12 mouse cellular contexts compared by ENCODE assay signal in the genomic region with DNA sequence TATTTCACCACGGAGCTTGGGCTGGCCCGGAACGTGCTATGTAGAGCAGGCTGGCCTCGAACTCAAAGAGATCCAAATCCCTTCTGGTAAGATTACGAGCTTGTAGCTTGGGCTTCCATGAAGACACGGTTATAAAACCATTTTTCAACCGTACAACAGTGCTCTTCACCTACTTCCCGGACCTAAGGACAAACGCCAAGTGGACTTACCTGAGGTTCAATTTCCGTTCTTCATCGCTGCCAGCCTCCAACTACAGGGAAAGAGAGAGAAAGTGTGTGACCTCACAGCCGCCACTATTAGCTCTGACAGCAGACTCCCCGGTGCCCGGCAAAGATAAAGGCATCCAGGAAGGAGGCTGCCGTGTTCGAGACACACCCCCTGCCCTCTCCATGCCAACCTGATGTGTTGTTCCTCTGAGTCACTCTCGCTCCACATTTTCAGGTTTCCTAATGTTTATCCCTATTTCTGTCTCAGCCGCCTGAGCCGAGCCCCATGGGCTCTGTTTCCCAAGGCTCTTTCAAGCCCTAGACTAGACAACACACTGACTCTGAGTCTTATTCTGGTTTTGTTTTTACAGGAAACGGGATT. TPM values are rescaled to one million over a fixed set of nuclear protein-coding genes. Genes with fewer than 3 reads are reported as not detected.
DNase-seq lines count a peak whose midpoint lies in the region; ATAC-seq and TF ChIP-seq lines count a peak whose summit lies in the region.
"Had no signal": no experiment of that assay in that cellular context is flagged by ENCODE, and none has a peak within 500 bp of the region (broad histone marks: within the 10 kb centered on the region; RNA-seq: fewer than 3 reads in every experiment).

No protein-coding gene starts in this region.

- TF ChIP-seq POLR2A in olfactory bulb, adult 2 months (IDR thresholded peaks at IDR 0.05; ENCODE audit: insufficient read depth, low read depth, low read length) = no peak

- H3K27me3 ChIP-seq in heart, postnatal 0 days (ENCODE audit: control insufficient read depth, insufficient read depth, low read length) = no peaks in the 10 kb centered on the region

- H3K9ac ChIP-seq in heart, postnatal 0 days (replicated peaks; ENCODE audit: low read depth, low read length) = no peak overlapping the region

- peaks cover 11% of the 10 kb centered on the region; the same call in 1 of the 2 replicates for H3K36me3 ChIP-seq in heart, postnatal 0 days (replicated peaks; ENCODE audit: control insufficient read depth, insufficient read depth, low read length)

- no peak for ATAC-seq in heart, postnatal 0 days (ENCODE audit: insufficient read depth, low read depth)
- ATAC-seq: inflammation-experienced regulatory T-cells, adult 6 months had no signal

- H3K4me1 ChIP-seq in heart, postnatal 0 days (ENCODE audit: control insufficient read depth, insufficient read depth) = peaks cover 34% of the 10 kb centered on the region
- H3K4me1 ChIP-seq in olfactory bulb, adult 2 months (ENCODE audit: control insufficient read depth, insufficient read depth, low read length) = peaks cover 46% of the 10 kb centered on the region

- TF ChIP-seq CTCF in heart, postnatal 0 days (IDR thresholded peaks at IDR 0.05; ENCODE audit: low read depth) = no peak
- no peak for TF ChIP-seq CTCF in olfactory bulb, adult 2 months (IDR thresholded peaks at IDR 0.05; ENCODE audit: insufficient read depth, low read depth, low read length)

- no peak overlapping the region for H3K4me3 ChIP-seq in heart, postnatal 0 days (ENCODE audit: low read depth, low read length)
- H3K4me3 ChIP-seq in olfactory bulb, adult 2 months (ENCODE audit: insufficient read depth, low read depth, low read length) = no peak overlapping the region

- peak; percentile 92 for DNase-seq in heart, adult 11 months
- DNase-seq in heart, adult 8-10 months (ENCODE audit: low spot score) = no peak
- DNase-seq in NIH3T3 (ENCODE audit: low read depth) = peak; percentile 75
- DNase-seq in heart, postnatal 0 days (ENCODE audit: low spot score) = peak; percentile 20
- no peak for DNase-seq in ovary, postnatal 14 days (ENCODE audit: low spot score)
- no peak for DNase-seq in layer of hippocampus, postnatal 10 days (ENCODE audit: low spot score in 2 of 2)
- DNase-seq in kidney, postnatal 25 days = no peak
- DNase-seq: gastrocnemius, postnatal 10 days had no signal

- no peak overlapping the region for H3K4me2 ChIP-seq in heart, postnatal 0 days (ENCODE audit: low read depth, low read length)

- no peaks in the 10 kb centered on the region for H3K9me3 ChIP-seq in heart, postnatal 0 days (replicated peaks; ENCODE audit: control insufficient read depth, low read length)

- WGBS in heart, postnatal 0 days = 62% methylated on average over 20 of the region's 20 CpGs
- 63% methylated on average over 20 of the region's 20 CpGs for WGBS in olfactory bulb, adult 2 months

- no peak overlapping the region for H3K27ac ChIP-seq in heart, postnatal 0 days (ENCODE audit: low read depth)
- peak overlapping the region; percentile 12; the same call in 1 of the 2 replicates for H3K27ac ChIP-seq in olfactory bulb, adult 2 months (ENCODE audit: insufficient read depth, low read depth, low read length)

- no peak for TF ChIP-seq EP300 in heart, postnatal 0 days (IDR thresholded peaks at IDR 0.05; ENCODE audit: low read depth)

RNA-seq across cellular contexts. Expression of a gene that starts 4.2 kb away (rescaled TPM):
- total RNA-seq in heart, adult 8-10 months (2022) = 10 to 100 TPM; 12.3 to 16.8 (median 13.4) TPM
- total RNA-seq in heart, postnatal 0 days (2014; rRNA removed; ENCODE audit: low replicate concordance) = 7.1 and 10.0 TPM in 2 replicates
- polyA plus RNA-seq in heart, postnatal 0 days (2015; fragmentation: Nextera tagmentation; extraction: Ambion mirVana) = 5.8 and 6.8 TPM in 2 replicates
- polyA plus RNA-seq in olfactory bulb, adult 2 months (2012; ENCODE audit: insufficient read depth, insufficient read length, low replicate concordance, missing spikeins) = not detected in 2 replicates
- 10 to 100 TPM; 25.7 to 27.1 TPM for total RNA-seq in layer of hippocampus, postnatal 10 days (2021)

RNA-seq across cellular contexts. Expression of a gene that starts 14.0 kb away (rescaled TPM):
- total RNA-seq in heart, adult 8-10 months (2022) = not detected
- not detected in 2 replicates for total RNA-seq in heart, postnatal 0 days (2014; rRNA removed; ENCODE audit: low replicate concordance)
- not detected in 2 replicates for polyA plus RNA-seq in heart, postnatal 0 days (2015; fragmentation: Nextera tagmentation; extraction: Ambion mirVana)
- not detected in 2 replicates for polyA plus RNA-seq in olfactory bulb, adult 2 months (2012; ENCODE audit: insufficient read depth, insufficient read length, low replicate concordance, missing spikeins)
- total RNA-seq in layer of hippocampus, postnatal 10 days (2021) = not detected
- total RNA-seq: gastrocnemius, postnatal 10 days had no signal
- polyA plus RNA-seq: inflammation-experienced regulatory T-cells, adult 6 months; lung, embryonic 16.5 days; neural tube, embryonic 11.5 days had no signal

Comparison
In these comparisons a context has a peak if more than half of its experiments do, and no peak if none do; other contexts are left out.
1. DNase-seq: peak in heart, adult 11 months (single experiment), NIH3T3 (single experiment) and heart, postnatal 0 days (single experiment); none in heart, adult 8-10 months (single experiment), ovary, postnatal 14 days (single experiment), layer of hippocampus, postnatal 10 days (0 of 2) and kidney, postnatal 25 days (0 of 2).